Mouse (Mus musculus): ENCODE data around the gene Sema4d.

Gene Sema4d

GRCm38 (mm10) chr13:51642171-51642778 lies 151.3 kb downstream of the Sema4d start:
- DNase-seq (ENCODE audit: low read depth, low spot score), result no peak

GRCm38 (mm10) chr13:51641424-51641823 lies 152.1 kb downstream of the Sema4d start:
- no peak for DNase-seq (ENCODE audit: low read depth, low spot score)

GRCm38 (mm10) chr13:51638958-51639357 lies 154.6 kb downstream of the Sema4d start:
- DNase-seq (ENCODE audit: low read depth, low spot score), result no peak

Data from brain, embryonic 18.5 days (tissue).